Mouse (Mus musculus) hindbrain, postnatal 0 days (tissue): ENCODE results near the gene Kif18b. TPM values are rescaled to one million over a fixed set of nuclear protein-coding genes. Genes with fewer than 3 reads are reported as not detected.

Source experiments
- ATAC-seq: fragments of 200-750 bp; cut with Nextera tagmentation; 2 replicates; pipeline ENCODE4 v1.8.0; 2017; ENCODE audit warnings: mild to moderate bottlenecking, moderate TSS enrichment, moderate library complexity
- DNase-seq: peaks from one replicate; pipeline ENCODE4 v3.0.0-alpha.2; 2015; ENCODE audit warnings: low spot score
- H3K27ac ChIP-seq: fragments of 300-500 bp; sonication (generic); 2 replicates; pipeline ENCODE4 v1.5.1; 2014; ENCODE audit warnings: mild to moderate bottlenecking
- H3K27me3 ChIP-seq: fragments of 300-500 bp; sonication (generic); 2 replicates; pipeline ENCODE4 v1.6.1; 2014; ENCODE audit warnings: low read length, mixed read lengths; ENCODE audit not compliant: insufficient read depth
- H3K36me3 ChIP-seq: fragments of 300-500 bp; sonication (generic); 2 replicates; pipeline ENCODE4 v1.6.1; 2014; ENCODE audit warnings: low read length, mixed read lengths; ENCODE audit not compliant: insufficient read depth
- H3K4me1 ChIP-seq: fragments of 300-500 bp; sonication (generic); 2 replicates; pipeline ENCODE4 v1.6.1; 2014; ENCODE audit warnings: antibody characterized with exemption, low read length, mixed read lengths; ENCODE audit not compliant: insufficient read depth
- H3K4me2 ChIP-seq: fragments of 300-500 bp; sonication (generic); 2 replicates; pipeline ENCODE4 v1.6.1; 2014; ENCODE audit warnings: low read depth, mild to moderate bottlenecking, low read length, moderate library complexity, mixed read lengths
- H3K4me3 ChIP-seq: fragments of 300-500 bp; sonication (generic); 2 replicates; pipeline ENCODE4 v1.5.1; 2014; ENCODE audit warnings: low read length
- H3K9ac ChIP-seq: fragments of 300-500 bp; sonication (generic); replicated peaks from 2 replicates; pipeline ENCODE4 v1.6.1; 2014; ENCODE audit warnings: mild to moderate bottlenecking, low read length, moderate library complexity, mixed read lengths
- H3K9me3 ChIP-seq: fragments of 300-500 bp; sonication (generic); 2 replicates; pipeline ENCODE4 v1.6.1; 2016; ENCODE audit warnings: low read length, mixed read lengths
- CTCF ChIP-seq: IDR thresholded peaks from 2 replicates; pipeline ENCODE4 v1.5.1; 2016; ENCODE audit warnings: antibody characterized with exemption, control low read depth, low read depth
- WGBS: fragments of 180-500 bp; shearing (Covaris S2); extraction: QIAGEN DNeasy Blood & Tissue Kit; methylation state at CpG from one replicate; pipeline ENCODE4 v1.1.7; 2014; 5-methylcytosine and 5-hydroxymethylcytosine counted together
- polyA plus RNA-seq: library from polyadenylated mRNA; unstranded; fragments of >200 nt; fragmentation: Nextera tagmentation; extraction: Ambion mirVana; gene quantifications from 2 replicates; pipeline ENCODE4 v1.2.1, GENCODE M21; 2015
- total RNA-seq: library from RNA; depleted of rRNA; stranded (reverse); fragments of >200 nt; gene quantifications from 2 replicates; pipeline ENCODE4 v1.2.3, GENCODE M21; 2014

The Kif18b gene
- total and polyA plus RNA-seq, 2 experiments from 2014 or later = 2.1 to 11.7 TPM

DNA sequence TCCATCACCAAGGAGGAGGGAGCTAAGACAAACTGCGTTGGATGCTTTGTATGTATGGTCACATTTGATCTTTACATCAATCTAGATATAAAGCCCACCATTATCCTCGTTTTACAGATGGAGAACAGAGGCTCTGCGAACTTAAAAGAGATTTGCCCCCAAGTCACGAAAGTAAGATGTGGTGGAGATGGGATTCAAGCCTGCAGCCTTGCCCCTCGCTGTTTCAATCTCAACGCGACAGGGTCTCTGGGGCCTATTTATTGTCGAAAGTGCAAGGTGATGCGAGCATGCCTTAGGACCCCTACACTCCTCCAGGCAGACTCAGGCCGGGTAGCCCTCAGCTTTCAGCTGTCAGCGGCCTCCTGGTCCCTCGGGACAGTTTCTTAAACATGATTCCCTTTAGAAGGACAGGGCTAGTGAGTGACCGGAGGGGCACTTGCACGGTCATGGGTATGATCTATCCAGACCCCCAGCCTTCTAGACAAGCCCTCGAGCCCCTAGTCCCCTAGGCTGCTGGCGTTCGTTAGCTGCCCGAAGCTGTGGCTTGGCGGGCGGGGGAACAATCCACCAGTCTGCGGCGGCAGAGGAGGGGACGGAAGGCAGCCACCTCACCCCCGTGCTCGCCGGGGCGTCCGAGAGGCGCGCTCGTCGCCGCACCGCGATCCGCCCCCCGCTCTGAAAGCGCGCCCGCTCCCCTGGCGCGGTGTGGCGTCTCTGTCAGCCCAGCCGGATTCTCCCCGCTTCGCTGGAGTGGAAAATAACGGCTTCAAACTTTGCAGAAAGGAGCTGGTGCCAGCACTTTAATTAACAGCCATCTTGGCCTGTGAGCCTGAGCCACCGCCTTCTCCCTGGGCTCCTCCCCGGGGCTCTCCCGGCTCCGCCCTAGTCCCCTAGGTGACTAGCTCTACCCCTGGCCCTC is 23.4 kb upstream of the Kif18b start:
- no peaks in the 10 kb centered on the region for H3K36me3 ChIP-seq
- H3K4me2 ChIP-seq = peak overlapping the region; percentile 69
- 4% methylated on average over 50 of the region's 51 CpGs for WGBS
- ATAC-seq = no peak; the same call in 1 of the 2 replicates
- DNase-seq = peak; percentile 62
- 0 out of 2 replicates have a peak, but pooled peaks cover 12% of the 10 kb centered on the region for H3K4me1 ChIP-seq
- H3K9ac ChIP-seq = peak overlapping the region; percentile 46; the same call in 1 of the 2 replicates
- H3K27ac ChIP-seq = peak overlapping the region; percentile 23; the same call in 1 of the 2 replicates
- TF ChIP-seq CTCF = no peak
- no peaks in the 10 kb centered on the region for H3K9me3 ChIP-seq
- peak overlapping the region; percentile 40 for H3K4me3 ChIP-seq
- peaks cover 39% of the 10 kb centered on the region for H3K27me3 ChIP-seq

DNA sequence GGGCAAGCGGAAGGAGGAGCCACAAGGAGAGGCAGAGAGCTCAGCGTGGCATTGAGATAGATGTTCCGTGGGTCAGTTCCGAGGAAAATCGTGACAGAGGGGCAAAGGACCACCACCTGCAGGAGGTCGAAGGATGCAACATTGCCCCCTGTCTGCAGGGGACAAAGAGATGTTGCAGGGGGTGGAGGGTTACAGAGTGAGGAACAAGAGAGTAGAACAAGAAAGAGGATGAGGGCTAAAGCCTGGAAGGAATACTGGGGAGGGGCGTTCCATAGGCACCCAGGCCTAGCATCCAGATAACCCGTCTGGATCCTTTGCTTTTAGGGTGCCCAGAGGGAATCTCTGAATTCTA is 22.0 kb upstream of the Kif18b start:
- H3K4me1 ChIP-seq = 0 out of 2 replicates have a peak, but pooled peaks cover 12% of the 10 kb centered on the region
- peak overlapping the region; percentile 54 for H3K4me2 ChIP-seq
- no peaks in the 10 kb centered on the region for H3K9me3 ChIP-seq
- peaks cover 36% of the 10 kb centered on the region for H3K27me3 ChIP-seq
- 7% methylated on average over 8 of the region's 8 CpGs for WGBS
- ATAC-seq = no peak
- peak overlapping the region; percentile 37; the same call in 1 of the 2 replicates for H3K4me3 ChIP-seq
- no peak overlapping the region for H3K27ac ChIP-seq
- no peak for DNase-seq
- H3K36me3 ChIP-seq = no peaks in the 10 kb centered on the region
- H3K9ac ChIP-seq = no peak overlapping the region
- TF ChIP-seq CTCF = peak; percentile 51

DNA sequence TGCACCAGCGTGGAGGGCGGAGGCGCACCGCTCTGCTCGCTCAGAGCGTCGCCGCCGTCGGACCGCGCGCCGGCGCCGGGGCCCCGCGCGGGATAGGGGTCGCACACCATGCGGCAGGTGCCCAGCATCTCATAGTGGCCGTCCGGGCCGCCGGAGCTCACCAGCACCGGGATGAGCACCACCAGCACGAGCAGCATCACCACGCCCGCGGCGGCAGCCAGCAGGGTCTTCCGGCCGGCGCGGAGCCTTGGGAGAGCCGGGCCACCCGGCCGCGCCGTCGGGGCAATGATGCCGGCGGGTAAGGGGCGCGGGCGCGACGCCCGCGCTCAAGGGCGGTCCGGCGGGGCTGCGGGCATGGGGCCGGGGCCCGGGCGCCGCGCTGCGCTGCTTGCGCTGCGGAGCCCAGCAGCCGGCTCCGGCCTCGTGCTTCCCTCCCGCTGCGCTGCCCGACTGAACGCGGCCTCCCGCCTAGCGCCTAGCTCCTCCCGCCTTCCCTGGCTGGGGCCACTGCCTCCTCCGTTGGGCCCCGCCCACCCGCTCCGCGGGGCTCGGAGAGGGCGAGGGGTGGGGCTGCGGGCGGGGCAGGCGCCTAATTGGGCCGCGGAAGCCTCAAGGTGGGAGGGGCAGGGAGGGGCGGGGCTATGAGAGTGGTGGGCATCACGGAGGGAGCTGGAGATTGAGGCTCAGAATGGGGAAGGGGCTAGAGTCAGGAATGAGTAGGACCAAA is 21.5 kb upstream of the Kif18b start, which contains the start of gene C1ql1:
Gene C1ql1 (minus strand): TSS at position 424 of the 727 bp plus-strand sequence.
- TF ChIP-seq CTCF = no peak
- no peak within 1 kb of the TSS for H3K27ac ChIP-seq
- peak within 1 kb of the TSS; percentile 54 for H3K4me2 ChIP-seq
- DNase-seq = peak; percentile 88
- 0 out of 2 replicates have a peak, but pooled peaks cover 12% of the 10 kb centered on the region for H3K4me1 ChIP-seq
- peak; percentile 75 for ATAC-seq
- H3K9ac ChIP-seq = peak within 1 kb of the TSS; percentile 34; the same call in 1 of the 2 replicates
- H3K4me3 ChIP-seq = peak within 1 kb of the TSS; percentile 37
- no peaks in the 10 kb centered on the region for H3K36me3 ChIP-seq
- H3K27me3 ChIP-seq = peaks cover 36% of the 10 kb centered on the region
- WGBS = under 1% methylated on average over 68 of the region's 87 CpGs
- no peaks in the 10 kb centered on the region for H3K9me3 ChIP-seq

DNA sequence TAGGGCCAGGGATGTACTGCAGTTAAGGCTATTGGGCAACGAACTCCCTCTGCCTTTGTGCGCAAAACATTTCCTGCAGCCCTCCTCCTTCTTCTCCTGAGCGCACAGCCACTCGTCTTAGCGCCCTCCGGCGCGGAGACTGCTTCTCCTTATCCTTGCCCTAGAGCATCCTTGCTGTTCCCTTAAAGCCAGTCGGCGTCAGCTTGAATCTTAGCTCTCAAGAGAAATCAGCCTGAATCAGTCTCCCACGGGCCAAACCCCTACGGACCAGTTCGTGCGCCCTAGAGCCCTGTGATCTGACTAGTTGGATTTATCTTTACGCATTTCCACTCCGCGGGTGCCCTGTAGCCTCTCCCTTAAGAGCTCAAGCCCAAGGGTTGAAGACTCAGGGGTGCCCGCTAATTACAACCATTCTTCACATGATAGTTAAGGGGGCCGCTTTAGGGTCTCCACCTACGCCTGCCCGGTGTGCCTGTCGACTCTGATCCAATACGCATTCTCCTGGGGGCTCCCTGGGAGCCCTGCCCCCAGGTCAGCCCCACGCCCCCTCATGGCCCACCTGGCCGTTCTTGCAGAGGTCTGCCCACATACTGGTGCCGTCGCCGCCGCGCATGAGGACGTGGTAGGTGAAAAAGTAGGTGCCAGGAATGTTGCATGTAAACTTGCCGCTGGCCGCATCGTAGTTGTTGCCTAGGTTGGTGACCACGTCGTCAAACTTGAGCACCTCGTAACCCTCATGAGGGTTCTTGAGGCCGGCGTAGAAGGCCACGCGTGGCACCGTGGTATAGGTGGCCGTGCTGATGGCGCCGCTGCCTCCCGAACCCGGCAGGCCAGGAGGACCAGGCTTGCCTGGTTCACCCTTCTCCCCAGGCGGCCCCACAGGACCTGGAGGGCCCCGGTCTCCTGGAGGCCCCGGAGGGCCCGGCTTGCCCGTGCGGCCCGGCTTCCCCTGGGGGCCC is 20.7 kb upstream of the Kif18b start:
- H3K9ac ChIP-seq = peak overlapping the region; percentile 34; the same call in 1 of the 2 replicates
- 2% methylated on average over 53 of the region's 54 CpGs for WGBS
- H3K9me3 ChIP-seq = no peaks in the 10 kb centered on the region
- ATAC-seq (0 out of 2 replicates have a peak, but pooled peaks have one; percentile 16), DNase-seq (peak; percentile 32)
- peak overlapping the region; percentile 54 for H3K4me2 ChIP-seq
- TF ChIP-seq CTCF = no peak
- H3K27me3 ChIP-seq = peaks cover 37% of the 10 kb centered on the region
- no peaks in the 10 kb centered on the region for H3K36me3 ChIP-seq
- H3K27ac ChIP-seq = no peak overlapping the region
- peak overlapping the region; percentile 37 for H3K4me3 ChIP-seq
- H3K4me1 ChIP-seq = 0 out of 2 replicates have a peak, but pooled peaks cover 12% of the 10 kb centered on the region

DNA sequence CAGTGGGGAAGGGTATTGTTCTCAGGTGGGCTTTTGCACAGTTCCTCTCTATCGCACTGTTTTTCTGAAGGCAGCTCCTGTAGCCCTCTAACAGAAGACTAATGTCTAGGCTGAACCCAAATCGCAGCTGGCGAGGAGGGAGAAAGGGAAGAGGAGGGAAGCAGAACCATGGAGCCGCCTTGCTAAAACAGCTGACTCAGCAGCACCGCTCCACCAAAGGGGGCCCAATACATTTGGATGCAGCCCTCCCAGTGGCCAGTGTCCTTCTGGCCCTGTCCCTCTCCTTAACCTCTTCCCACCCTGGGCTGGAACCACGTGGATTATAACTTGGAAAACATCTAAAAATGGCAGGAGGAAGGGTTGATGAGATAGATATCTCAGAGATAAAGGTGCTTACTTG is 16.3 kb upstream of the Kif18b start:
- H3K9ac ChIP-seq = no peak overlapping the region
- H3K9me3 ChIP-seq = no peaks in the 10 kb centered on the region
- DNase-seq = no peak
- peaks cover 30% of the 10 kb centered on the region for H3K27me3 ChIP-seq
- H3K27ac ChIP-seq = no peak overlapping the region
- no peak overlapping the region for H3K4me3 ChIP-seq
- WGBS = 62% methylated on average over 6 of the region's 6 CpGs
- no peak for TF ChIP-seq CTCF
- ATAC-seq = no peak
- no peak overlapping the region for H3K4me2 ChIP-seq
- no peaks in the 10 kb centered on the region for H3K36me3 ChIP-seq
- H3K4me1 ChIP-seq = 0 out of 2 replicates have a peak, but pooled peaks cover 4% of the 10 kb centered on the region
